Mouse (Mus musculus) liver, adult (tissue): Measurements from ENCODE around the gene Efs.

ENCODE experiments used
- GATA4 ChIP-seq: IDR thresholded peaks from 2 replicates; pipeline ENCODE4 v1.6.1; 2014; ENCODE audit warnings: mild to moderate bottlenecking, low read length; ENCODE audit not compliant: insufficient replicate concordance

Gene Efs

DNA sequence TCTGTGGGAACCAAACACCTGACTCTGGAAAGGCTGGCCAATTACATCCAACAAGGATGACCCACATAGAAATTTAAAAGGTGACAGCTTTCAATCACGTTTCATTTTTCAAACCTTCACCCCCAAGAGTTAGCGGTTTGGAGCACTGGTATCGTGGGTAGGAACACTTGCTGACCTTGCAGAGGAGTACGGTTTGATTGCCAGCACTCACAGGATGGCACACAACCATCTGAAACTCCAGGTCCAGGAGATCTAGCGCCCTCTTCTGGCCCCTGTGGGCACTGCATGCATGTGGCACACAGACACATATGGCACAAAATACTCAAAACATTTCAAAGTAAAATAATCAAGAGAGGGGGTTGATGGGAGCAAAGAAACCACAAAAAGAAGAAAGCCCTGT, 59.0 kb downstream of the Efs start:
- no peak for TF ChIP-seq GATA4
